Mouse (Mus musculus): ENCODE measurements at regions not wholly inside any gene's neighbourhood (a gene's known extent, or its start where the extent isn't known, plus 50 kb on each side); places are given as distances from the start of the nearest gene placed in this dataset.

DNA sequence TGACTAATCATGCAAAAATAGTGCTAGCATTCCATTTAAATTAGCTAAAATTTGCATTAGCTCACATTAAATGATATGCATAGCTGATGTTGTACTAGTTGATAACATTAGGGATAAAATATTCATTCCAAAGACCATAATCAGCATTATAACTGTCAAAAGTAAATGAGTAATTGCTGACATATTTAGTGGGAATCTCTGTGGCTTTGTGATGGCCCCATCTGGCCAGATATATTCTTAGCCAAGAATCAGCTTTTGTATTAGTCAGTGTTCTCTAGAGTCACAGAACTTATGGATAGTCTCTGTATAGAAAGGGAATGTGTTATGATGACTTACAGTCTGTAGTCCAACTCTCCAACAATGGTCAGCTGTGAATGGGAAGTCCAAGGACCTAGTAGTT, 171.2 kb downstream of the Gria2 start:
- DNase-seq (ENCODE audit: low spot score in 2 of 2): no peak

DNA sequence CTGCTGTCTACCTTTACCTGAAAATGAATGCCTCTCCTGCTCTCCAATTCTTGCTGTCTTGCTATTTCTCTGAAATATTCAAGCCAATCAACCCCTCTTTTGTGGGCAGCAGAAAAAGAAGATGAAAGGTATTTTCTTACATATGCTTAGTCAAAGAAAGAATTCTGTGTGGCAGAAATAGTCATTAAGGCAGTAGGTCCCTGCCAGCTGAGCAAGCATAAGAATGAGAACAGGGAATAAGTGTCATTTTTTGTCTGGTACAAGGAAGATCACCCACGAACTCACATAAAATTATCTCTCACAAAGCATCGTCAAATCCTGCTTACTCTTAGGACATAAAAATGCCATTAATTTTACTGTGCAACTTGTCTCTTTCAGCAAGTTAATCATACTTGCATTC, 192.2 kb downstream of the Gria2 start:
- DNase-seq (ENCODE audit: low spot score in 2 of 2): no peak

DNA sequence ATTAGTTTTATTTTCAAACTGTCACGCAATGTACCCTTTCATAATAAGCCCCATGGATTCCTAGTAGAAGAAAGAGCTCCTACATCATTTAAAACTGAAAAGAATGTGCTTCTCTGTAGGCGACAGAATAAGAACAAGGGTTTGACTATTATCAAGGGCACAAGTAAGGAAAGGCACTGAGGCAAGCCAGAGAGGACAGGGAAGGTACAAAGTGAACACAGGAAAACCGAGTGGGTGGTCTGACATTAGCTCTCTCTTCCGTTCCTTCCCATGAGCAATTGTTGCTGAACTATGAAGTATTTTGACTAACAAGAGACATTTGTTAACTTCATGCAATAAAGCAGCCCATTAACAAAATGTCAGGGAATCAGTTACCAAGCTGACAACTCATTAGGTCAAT, 194.2 kb downstream of the Gria2 start:
- no peak for DNase-seq (ENCODE audit: low spot score in 2 of 2)

DNA sequence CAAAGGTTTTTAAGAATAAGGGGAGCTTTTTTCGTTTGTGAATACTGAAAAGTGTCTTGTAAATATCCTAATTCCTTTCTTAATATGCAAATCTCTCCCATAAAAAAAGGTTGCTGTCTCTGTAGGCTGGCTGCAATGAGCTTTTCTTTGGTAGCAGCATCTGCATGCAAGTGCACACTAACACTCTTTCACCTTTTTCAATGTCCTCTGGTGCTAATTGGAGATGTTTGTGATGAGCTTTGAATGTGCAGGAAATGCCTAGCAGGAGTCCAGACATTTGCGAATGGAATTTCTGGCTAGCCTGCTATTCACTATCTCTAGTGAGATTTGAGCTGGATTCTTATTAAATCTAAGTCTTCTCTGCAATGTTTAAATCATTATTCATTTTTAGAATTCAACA, 194.8 kb downstream of the Gria2 start:
- DNase-seq (ENCODE audit: low spot score in 2 of 2): no peak

DNA sequence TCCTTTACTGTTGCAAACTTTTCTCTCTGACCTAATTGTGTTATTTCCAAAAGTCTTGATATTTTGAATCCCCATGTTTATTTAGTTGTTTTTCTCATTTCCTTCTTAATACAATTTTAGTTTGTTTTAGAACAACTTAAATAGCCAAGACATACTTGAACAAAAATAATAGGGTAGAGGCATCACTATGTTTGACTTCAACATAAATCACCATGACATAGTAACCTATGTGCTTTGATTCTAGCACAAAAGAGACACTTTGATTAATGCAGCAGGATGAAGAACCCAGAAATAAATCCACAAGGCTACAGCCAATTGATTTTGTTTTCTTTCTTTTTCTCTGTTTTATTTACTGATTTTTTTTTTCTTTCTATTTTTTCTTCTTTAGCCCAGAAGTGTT, 205.1 kb downstream of the Gria2 start:
- DNase-seq (ENCODE audit: low spot score in 2 of 2): no peak

DNA sequence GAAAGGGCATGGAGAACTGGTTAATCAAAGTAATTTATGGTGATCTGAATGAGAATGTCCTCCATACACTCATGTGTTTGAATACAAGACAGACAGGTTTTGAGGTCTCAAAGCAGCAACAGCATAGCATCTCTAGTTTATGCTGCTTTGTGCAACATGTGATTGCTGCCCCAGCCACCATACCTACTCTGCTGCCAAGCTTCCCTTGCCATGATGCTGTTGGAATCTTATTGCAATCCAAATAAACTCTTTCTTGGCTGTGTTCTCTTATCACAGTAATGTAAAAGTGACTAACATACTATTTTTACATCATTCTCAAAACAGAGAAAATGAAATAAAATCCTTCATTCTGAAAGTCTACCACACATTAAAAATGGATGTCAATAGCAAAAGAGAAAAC, 235.1 kb downstream of the Gria2 start:
- DNase-seq (ENCODE audit: low spot score in 2 of 2): no peak

DNA sequence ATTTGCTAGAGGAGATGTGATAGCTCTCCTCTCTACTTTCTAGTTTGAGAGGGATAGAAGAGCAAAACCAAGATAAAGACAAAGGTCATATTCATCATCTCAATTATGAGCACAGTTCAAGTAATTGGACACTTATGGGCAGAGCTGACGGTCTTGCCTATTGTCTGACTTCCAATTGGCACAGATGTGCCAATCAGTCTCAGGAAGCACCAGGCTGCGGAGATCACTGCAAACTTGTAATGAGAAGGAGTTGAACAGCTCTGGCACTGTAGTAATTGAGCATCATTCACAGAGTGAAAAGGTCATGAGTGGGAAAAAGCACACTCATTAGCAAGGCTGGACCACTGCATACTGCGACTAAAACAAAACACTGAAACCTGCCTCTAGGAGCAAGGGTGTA, 236.4 kb downstream of the Gria2 start:
- no peak for DNase-seq (ENCODE audit: low spot score in 2 of 2)

DNA sequence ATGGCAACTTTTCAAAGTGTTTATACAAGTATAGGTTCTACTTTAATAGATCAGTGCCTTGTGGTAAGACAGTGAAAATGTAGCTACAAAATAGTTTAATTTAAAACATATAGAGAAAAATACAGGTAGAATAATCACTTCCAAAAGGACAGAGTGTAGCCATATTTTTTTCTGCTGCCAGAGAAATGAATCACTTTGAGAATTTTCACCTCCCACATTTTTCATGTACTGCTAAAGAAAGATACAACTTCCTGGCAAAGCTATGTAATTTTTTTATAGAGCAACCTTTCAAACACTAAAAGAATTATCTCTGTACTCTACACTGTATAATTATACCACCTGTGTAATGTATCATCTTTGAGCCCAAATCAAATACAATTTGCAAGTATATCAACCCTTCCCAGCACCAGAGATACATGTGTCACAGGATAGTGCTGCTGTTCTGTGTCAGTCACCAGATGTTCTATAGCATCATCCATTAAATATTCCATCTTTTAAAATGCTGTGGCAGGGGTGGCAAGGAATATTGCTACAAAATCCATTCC, 256.4 kb downstream of the Gria2 start:
- no peak for DNase-seq (ENCODE audit: low spot score in 2 of 2)

DNA sequence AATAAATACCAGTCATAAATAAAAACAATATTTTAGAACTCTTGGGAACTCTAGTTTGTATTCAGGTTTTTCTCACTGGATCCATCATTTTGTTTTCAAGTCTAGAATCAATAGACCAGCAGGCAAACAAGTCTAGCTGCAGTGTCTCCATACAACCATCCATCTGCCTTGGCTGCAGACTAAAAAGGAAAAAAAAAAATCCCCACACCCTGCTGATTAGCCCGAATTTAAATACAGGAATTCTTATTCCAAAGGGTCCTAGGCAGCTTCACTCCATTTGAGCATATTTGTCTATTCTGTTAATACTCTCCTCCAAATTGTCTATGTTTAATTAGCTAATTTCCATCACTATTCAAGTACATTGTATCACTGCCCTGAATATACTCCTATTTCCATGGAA, 258.9 kb downstream of the Gria2 start:
- DNase-seq (ENCODE audit: low spot score in 2 of 2): no peak

DNA sequence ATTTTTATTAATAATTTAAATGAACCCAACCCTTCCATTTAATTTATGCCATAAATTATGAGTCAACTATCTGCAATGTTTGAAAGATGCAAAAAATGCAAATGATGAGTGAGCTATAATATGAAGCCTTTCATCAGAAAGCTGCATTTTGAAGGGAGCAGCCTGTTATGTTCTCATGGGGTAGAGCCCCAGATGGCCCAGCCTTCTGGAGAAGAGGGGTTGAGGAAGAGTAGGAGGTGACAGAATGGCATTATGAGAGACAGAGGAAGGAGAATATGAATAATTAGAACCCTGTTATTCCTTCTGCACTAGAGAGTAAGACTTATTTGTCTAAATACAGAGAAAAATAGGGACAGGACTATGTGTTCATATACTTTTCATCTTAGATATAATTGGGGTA, 261.3 kb downstream of the Gria2 start:
- DNase-seq (ENCODE audit: low spot score in 2 of 2): peak; percentile 69 to 75

DNA sequence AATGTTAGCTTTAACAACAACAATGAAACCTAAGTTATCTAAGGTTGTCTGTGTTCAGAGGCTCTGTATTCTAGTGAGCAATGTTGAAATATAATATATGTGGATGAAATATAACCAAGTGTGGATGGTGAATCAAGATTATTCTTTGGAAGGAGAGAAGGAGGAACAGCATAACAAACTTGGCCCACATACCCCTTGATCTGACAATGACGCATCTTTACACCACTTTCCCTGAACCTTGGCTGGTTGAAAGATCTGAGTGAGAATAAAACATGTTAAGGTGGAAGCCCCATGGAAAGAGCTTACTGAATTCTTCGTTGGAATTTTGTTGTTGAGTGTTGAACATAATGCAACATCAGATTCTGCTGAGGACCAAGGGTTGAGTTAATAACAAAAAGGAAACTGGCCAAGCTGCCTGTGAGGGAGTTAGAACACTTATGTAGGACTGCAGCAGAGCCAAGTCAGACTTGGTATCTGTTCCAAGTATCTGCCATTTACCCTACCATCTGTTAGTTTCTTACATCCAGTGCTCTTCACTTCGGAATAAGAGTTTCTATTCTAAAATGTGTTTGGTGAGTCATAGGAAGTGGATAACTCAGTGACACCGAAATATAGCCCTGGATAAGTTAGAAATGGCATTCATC, 268.8 kb downstream of the Gria2 start:
- peak; percentile 35 to 55 for DNase-seq (ENCODE audit: low spot score in 2 of 2)

DNA sequence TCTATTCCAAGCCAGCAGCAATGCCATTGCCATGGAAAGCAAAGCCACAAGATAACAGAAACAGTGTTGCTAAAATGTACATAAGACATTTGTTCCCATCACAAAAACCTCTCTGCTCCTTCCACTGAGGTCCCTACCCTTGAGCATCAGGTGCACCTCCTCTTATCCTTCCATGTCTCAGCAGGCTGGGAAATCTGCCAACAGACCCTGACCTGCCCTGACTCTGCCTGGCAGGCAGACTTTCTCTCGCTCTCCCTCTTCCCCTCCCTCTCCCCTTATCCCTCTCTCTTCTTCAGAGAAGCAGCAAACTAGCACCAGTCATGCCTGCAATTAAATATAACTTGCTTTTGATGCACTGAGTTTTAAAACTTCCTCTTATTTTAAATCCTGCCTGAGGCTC, 288.6 kb downstream of the Gria2 start:
- no peak for DNase-seq (ENCODE audit: low spot score in 2 of 2)

DNA sequence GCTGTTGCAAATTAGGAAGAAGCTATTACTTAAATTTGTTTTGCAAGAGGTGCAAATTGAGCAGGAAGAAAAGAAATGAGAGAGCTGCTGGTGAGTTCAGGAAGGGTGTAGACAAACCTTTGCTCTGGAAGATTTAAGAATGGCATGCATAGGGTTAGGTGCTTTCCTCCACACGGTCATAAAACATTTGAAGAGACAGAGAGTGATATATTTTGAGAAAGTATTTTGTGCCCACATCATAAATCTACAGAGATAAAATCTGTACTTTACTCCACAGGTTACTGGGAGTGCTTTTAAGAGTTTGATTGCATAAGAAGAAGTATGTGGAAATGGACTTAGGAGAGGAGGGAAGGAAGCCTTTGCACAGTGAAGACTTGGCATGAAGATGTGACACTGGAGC, 293.4 kb downstream of the Gria2 start:
- DNase-seq (ENCODE audit: low spot score in 2 of 2): no peak

DNA sequence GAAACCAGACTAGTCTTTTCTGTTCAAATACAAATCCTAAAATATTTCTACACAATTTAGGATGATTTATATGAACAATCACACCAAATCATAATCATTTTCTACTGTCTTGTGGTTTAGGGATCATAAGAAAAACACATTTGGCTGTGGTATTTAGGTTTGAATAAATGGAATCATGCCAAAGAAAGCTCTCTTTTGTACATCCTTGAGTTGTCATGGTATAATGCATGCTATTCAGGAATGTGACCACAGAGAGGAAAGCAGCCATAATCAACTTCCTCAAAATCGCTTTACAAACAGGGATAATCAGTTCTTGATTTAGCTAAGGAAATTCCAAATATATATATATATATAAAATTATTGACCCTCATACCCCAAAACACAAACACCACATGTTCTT, 295.9 kb downstream of the Gria2 start:
- DNase-seq (ENCODE audit: low spot score in 2 of 2): no peak

DNA sequence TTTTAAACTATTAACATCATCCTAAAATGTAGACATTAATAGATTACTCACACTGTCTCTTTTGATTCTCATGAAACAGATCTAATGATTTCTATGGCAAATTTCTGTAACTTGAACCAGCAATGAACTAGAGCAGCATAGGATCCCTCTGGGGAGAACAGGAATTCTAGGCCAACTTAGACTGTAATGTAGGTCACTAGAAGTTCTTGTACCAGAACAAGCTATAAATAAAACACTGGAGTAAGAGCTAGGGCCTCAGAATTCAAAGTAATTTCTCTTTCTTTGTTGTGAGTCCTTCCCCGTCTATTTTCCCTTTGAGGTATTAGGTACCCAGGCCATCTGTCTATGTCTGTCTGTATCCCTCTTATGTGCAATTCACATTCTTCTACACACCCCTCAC, 301.5 kb downstream of the Gria2 start:
- no peak for DNase-seq (ENCODE audit: low spot score in 2 of 2)

DNA sequence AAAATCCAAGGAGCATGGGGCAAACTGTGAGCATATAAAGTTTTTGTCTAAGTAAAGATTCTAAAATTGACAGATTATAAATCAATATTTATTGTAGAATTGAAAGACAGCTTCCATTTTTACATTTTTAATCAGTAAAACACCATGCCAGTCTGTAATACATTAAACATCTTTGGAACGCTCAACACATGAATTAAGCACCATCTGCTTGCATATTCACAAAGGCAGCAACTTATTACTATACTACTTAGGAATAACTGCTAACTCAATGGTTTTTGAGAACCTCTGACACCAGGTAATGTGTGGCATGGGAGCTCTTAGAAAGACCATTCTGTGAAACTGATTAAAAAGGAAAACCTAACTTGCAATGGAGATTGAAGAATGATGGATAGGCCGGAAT, 306.1 kb downstream of the Gria2 start:
- no peak for DNase-seq (ENCODE audit: low spot score in 2 of 2)

DNA sequence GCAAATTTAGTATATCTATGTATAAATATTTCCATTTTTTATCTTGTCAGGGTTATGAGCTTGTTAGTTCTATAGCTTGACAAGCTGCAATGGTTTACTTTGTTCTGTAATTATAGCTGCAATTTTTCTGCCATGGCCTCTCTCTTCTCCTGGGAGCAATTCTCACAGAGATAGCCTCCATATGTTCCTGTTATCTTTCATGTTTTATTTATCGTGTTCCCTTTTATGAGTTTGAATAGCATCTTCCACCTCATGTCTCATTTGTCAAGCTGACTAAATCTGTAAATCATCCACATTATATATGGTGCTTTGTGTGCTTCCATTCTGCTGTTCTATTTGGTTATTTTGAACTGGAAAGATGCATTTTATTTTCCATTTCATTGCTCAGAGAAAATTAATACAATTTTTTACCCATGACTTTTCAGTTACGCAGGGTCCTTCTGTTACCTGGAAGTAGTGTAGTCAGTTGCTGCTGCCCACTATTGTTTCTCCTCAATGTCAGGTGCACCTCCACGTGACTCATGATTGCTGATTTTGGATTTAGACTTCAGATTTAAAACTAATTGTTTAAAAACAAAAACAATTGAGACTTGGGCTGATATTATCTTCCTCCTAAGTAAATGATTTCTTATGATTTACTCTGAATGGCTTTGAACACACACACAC, 318.3 kb downstream of the Gria2 start:
- no peak for DNase-seq (ENCODE audit: low spot score in 2 of 2)

DNA sequence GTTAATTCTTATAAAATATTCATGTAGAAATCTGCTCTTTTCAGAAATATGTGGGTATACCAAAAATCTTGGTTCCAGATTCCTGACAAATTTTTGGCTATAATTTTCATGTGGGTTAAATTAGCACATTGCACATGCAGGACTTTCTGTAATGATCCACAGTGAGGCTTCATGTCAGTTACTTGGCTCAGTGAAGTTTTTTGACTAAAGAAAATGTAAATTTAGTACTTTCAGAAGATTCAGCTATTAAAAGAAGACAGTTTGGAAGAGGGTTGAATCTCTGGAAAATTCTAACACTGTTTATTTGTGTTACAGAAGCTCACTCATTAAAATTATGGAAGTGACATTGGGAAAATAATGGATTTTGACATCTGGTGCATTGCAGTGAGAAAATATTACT, 324.0 kb downstream of the Gria2 start:
- DNase-seq (ENCODE audit: low spot score in 2 of 2): no peak

DNA sequence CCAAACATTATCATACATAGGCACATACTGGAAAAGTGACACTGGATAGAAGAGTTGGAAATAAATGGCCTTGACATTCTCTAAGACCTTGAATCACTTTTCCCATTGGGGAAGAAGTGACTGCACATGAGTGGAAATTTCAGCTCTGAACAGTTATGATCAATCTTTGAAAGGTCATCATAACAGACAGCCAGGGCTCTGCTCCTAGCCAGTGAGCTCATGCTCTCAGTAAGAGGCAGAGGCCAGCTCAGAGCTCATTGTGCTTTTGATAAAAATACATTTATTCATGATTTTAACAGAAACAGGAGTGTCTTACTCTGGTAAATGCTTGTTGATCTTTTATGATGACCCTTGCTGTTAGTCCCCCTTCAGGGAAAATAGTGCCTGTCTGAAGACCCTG, 328.9 kb downstream of the Gria2 start:
- DNase-seq (ENCODE audit: low spot score in 2 of 2): no peak
